Mouse (Mus musculus): ENCODE results near the gene Adgra3.

Adgra3 gene

GRCm38 (mm10) chr5:49974211-49974610 is 84.6 kb downstream of the Adgra3 start:
- DNase-seq (ENCODE audit: low spot score in 2 of 2): no peak

- DNase-seq (ENCODE audit: low spot score in 2 of 2): no peak
Measured at GRCm38 (mm10) chr5:49969660-49970059, 89.1 kb downstream of the Adgra3 start.

GRCm38 (mm10) chr5:49967726-49968125 is 91.1 kb downstream of the Adgra3 start:
- no peak for DNase-seq (ENCODE audit: low spot score in 2 of 2)

- no peak for DNase-seq (ENCODE audit: low spot score in 2 of 2)
Measured at GRCm38 (mm10) chr5:49965810-49966209, 93.0 kb downstream of the Adgra3 start.

- peak; percentile 50 to 57 for DNase-seq (ENCODE audit: low spot score in 2 of 2)
Measured at GRCm38 (mm10) chr5:49961478-49962431, 97.1 kb downstream of the Adgra3 start.

- DNase-seq (ENCODE audit: low spot score in 2 of 2): no peak
Measured at GRCm38 (mm10) chr5:49936354-49936753, 122.5 kb downstream of the Adgra3 start.

- DNase-seq (ENCODE audit: low spot score in 2 of 2): no peak
Measured at GRCm38 (mm10) chr5:49924712-49925111, 134.1 kb downstream of the Adgra3 start.

- no peak for DNase-seq (ENCODE audit: low spot score in 2 of 2)
Measured at GRCm38 (mm10) chr5:49915695-49916106, 143.1 kb downstream of the Adgra3 start.

Data from frontal cortex, postnatal 36 days (tissue).